Mouse (Mus musculus): ENCODE measurements at regions not wholly inside any gene's neighbourhood (a gene's known extent, or its start where the extent isn't known, plus 50 kb on each side); places are given as distances from the start of the nearest gene placed in this dataset.

DNA sequence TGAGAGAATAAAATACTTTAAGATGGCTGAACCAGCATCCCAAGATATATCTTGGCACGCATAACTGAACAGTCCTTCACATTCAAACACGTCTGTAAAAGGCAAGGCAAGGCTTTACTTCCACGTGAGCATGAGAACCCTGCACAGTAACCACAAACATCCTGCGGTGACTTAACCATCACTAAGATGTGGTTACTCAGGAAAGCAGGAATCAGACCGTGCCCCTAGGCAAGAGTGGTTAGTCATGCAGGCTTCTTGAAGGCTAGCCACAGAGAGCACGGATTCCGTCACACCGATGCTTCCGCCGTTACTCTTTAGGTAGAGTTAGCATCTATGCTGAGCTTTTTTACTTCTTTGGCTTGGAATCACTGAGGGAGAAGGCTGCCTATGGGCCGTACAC is 266.8 kb downstream of the Barhl2 start:
- DNase-seq (ENCODE audit: inconsistent ontology term), result no peak

DNA sequence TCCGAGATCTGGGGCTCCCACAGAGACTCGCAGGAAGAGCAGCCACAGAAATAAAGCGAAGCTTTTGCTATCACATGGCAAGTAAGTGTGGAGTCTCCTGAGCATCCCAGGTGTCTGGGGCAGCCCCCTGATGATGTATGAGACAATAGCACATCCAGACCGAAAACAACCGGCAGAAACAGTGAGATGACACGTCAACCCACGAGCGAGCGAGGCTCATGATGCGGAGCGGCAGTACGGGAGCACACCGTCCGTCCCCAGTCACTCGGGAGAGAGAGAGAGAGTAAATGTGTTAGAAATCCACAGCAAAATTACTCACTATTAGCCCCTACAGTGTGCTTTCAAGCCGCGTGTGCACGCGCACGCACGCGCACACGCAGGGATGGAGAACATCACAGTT is 276.2 kb downstream of the Barhl2 start:
- no peak for DNase-seq (ENCODE audit: inconsistent ontology term)

DNA sequence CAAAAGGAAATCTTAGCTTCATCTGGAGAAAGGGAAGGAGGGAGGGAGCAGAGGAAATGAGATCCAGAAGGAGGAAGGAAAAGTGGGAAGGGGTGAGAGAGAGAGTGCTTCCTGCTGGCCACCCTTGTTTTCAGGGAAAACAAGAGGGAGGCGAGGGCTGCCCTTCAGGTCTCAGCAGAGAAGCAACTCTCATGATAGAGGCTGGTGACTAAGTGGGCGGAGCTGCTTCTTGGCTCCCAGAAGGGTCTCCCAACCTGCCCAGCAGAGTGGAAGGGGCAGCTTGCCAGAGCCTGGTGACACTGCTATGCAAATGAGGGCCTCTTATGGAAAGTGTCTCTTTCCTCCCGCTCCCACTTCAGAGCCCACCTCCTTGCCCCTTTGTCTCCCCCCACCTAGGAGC is 285.8 kb downstream of the Barhl2 start:
- peak; percentile 63 for DNase-seq (ENCODE audit: inconsistent ontology term)

DNA sequence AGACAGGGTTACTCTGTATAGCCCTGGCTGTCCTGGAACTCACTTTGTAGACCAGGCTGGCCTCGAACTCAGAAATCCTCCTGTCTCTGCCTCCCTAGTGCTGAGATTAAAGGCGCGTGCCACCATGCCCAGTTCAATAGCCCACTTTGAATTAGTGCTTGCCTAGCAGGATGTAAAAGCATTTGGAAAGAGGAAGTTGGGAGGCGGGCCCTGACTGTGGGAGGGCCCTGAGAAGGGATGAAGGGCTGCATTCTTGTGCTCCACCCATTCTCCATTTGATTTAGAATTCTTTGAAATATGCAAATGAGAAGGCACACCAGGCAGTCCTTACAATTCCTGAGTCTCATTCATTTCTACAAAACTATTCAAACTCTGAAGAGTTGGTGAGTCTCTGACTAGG is 287.6 kb downstream of the Barhl2 start:
- no peak for DNase-seq (ENCODE audit: inconsistent ontology term)

DNA sequence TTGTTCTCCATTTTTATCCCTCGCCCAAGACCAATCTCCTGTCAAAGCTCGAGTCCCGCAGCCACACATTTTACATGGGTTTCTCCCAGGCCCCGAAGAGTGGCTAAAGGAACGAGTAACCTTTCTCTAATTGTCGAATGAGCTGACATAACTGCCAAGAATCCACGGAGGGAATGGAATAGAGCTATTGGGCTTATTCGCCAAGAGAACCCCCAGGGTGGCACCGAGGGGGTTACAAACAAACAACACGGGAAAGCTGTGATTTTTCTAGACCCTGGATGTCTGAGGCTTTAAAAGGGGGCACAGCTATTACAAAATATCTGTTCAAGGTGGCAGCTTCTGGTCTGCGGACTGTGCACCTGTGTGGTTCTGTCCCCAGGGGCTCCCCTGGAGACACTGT is 290.4 kb downstream of the Barhl2 start:
- DNase-seq (ENCODE audit: inconsistent ontology term), result no peak

DNA sequence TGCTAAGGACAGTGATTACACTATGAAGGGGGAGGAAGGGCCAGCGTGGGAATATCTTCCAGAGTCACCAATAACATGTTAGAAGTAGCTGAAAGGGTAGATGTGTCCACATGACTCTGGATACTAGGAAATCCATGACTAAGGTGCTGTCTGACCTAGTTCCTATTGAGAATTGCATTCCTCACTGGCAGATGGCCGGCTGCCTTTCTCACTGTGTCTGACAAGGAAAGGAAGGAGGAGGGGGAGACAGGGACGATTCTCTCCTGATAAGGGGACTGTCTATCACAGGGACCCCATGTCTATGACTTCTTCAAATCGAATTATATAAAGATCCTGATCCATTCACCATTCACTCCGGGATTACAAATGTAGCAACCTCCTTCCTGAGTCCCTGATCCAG is 289.9 kb downstream of the Zfp326 start:
- DNase-seq (ENCODE audit: inconsistent ontology term), result peak; percentile 46

DNA sequence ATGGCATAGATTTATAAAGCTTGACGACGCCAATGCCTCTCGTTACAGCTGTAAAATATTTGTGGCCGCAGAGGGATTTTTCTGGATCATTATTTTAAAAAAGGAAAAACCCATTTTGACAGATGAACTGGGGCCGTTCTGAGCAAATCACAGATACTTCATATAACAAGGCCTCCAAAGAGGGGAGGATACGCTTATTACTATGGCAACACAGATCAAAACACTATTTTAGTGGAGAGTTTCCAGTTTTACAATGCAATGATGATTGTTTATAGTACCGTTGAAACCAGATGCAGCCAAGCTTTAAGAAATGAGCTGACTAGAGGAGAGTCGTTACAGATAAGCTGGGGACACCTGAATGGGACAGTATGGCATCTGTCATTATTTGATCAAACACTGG is 287.8 kb downstream of the Zfp326 start:
- DNase-seq (ENCODE audit: inconsistent ontology term), result no peak

DNA sequence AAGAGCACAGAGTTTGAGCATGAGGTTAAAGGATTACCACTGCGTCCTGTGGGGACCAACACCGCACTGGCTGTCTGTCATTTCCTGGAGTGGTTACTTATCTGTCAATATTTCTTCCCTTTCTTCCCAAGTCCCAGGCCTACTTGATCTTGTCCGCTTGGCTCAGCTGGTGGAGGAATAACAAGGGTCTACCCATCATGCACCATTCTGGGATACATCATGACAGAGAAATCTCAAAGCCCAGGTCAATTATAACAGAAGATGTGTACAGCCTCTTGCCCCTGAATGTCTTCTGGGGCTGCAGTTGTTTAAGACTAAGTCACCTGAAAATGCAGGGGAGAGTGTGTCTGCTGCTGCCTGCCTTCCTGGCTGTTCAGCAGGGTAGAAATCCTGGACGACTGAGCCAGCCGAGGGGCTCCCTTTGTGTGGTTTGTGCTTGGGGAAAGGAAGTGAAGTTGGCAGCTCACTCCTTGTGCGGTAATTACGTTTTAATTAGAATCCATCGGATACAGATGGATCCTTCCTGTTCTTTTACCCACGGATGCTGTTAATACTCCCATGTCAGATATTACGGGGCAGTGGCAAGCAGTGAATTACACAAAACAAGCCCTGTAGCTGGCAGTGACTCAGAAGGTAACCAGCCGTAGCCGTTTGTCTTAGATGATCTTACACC is 286.8 kb downstream of the Zfp326 start:
- peak; percentile 58 for DNase-seq (ENCODE audit: inconsistent ontology term)

DNA sequence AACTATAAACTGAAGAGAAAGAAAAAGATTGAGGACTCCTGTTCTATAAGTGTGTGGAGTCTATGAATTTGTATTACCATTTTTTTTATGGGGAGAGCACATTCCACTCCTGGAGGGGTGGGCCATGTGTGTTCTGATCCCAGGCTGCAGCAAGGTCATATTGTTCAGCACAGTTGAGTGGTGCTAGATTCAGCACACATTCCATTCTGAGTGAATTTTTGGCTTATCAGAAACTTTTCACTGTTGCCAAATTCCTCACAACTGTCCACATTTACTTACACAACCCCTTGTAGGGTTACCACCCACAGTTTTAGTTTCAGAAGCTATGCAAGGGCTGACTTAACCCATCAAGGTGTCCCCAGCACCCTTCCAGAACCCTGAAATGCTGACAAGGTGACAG is 262.7 kb downstream of the Zfp326 start:
- DNase-seq (ENCODE audit: inconsistent ontology term), result no peak

DNA sequence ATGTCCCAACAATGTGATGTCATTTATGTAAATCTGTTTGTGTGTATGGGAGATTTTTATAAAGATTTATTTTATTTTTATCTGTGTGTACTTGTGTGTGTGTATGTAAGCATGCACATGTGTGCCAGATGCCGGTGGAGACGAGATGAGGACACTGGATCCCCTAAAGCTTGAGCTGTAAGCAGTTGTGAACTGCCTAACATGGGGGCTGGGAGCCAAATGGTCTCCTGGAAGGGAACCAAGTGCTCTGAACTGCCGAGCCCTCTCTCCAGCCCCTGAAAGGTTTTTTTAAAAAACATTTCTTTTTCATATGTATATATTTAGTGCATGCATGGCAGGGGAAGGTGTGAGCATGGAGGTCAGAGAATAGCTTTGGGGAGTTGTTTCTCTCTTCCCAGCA is 246.6 kb downstream of the Zfp326 start:
- no peak for DNase-seq (ENCODE audit: inconsistent ontology term)

DNA sequence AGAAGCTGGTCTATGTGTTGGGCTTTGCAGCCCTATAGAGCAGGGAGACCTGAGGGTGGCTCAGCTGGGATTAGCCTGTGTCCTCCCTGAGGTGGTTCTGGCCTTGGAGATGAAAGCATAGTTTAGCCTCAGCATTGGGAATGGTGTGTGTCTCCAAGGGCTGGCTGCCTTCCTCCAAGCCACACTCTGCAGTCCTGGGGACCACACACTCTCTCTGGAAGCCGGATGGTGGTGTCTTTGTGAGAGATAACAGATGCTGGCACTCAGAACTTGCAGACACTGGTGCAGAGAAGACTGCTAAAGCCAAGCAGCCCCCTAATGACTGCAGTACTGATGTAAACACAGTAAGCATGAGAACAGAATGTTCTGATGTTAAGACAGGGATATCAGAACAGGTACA is 243.2 kb downstream of the Zfp326 start:
- DNase-seq (ENCODE audit: inconsistent ontology term), result no peak

DNA sequence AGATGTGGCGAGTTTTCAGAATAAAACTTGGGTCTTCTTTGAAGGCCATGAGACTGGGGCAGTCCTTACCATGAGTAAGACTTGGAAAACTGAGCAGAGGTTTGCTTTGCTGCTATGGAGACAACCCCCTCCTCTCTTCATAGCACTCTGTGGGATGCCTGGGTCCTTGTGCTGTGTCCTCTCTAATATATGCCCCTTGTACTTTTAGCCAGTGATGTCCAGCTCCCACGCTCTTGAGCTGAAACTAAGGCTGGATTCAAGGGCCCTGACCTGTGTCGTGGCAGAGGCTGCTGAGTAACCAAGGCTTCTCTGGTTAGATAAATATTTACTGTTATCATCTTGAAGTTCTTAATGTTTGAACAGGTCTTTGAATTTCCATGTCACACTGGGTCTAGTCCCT is 236.8 kb downstream of the Zfp326 start:
- DNase-seq (ENCODE audit: inconsistent ontology term), result no peak

DNA sequence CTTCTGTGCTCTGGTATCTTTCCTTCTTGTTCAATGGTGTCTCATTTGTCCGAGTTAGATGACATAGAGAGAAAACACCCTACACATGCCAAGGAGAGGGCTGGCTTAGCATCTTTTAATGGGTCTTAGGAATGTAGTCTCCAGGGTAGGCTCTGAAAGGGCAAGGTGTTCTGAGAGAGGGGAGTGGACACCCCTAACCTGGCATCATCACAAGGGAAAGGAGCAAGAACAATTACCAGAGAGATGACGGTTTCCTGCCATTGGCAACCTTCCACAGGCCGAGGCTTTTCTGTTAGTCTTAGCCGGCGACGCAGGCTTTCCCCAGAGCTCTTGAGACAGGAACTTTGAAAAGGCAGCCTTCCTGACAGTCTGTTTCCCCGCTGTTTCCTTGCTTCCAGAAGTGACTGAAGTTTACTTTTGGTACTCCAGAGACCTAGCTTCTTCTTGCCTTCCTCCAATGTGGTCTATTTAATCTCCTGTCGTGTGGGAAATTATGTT is 232.2 kb downstream of the Zfp326 start:
- no peak for DNase-seq (ENCODE audit: inconsistent ontology term)

DNA sequence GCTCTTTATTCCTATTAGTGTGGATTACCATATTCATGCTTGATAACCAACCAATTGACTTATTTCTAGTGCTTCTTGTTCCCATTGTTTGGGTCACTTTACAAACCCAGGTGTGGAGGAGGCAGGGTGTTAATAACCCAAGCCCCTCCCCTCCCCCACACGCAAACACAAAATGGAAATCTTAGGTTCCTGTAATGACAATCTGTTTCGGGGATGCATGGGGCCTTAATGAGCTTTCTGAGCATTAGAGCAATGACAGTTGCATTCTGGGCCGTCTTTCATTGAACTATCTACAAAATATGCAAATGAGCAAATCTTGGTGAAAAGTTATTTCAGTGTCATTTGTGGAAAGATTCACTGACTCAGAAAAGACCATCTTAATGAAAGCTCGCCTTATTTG is 225.9 kb downstream of the Zfp326 start:
- no peak for DNase-seq (ENCODE audit: inconsistent ontology term)

DNA sequence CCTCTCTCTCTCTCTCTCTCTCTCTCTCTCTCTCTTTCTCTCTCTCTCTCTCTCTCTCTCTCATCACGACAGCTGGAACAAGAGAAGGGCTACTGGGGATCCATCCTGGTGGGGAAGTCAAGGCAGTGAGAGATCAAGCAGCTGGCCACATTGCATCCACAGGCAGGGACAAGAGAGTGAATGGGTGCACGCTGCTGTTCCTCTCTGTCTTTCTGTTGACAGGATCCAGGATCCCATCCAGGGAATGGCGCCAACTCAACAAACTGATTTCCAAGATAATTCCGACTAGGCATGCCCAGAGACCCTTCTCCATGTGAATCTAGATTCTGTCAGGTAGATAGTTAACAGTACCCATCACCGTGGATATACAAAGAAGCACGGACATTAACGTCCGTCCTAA is 222.5 kb downstream of the Zfp326 start:
- no peak for DNase-seq (ENCODE audit: inconsistent ontology term)

DNA sequence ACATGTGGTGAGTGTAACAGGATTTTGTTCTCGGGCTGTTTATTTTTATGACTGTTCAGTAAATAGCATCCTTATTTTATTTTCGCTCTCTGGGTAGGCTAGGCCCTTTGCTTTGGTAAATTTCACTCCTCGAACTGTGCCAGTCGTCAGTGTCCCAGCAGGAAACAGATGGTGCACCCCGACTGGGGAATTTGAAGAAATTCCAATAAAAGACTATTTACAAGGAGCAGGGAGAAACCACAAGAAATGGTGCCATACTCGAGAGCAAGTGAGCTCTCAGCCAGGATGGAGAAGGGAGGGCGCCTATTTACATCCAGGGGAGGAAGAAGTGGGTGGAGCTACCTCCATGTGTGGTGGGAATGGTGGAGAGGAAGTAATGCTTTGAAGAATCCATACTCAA is 213.0 kb downstream of the Zfp326 start:
- DNase-seq (ENCODE audit: inconsistent ontology term), result no peak

DNA sequence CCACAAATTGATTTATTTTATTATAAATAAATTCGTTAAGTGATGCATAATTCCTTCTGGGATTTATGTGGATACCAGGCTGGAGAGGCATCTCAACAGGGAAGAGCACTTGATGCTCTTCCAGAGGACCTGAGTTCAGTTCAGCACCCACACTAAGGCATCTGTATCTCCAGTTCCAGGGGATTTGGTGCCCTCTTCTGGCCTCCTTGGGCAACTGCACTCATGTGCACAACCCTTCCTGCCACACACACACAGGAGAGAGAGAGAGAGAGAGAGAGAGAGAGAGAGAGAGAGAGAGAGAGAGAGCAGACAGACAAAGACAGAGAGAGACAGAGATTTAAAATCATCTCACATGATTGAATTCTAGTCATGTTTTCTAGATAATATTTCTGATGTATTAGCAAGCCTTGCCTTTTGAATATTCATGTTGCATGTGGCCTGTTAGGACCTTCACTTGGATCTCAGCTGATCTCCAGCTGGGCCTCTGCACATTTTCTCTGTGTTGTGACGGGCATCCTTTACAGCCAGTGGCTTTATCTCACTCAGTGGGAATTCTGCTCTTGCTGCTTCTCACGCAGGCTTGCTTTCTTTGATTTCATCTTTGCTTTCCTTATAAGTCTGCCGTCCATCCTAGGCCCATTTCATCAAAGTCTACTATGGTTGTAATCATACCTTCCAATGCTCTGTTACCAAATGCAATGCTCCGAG is 212.3 kb downstream of the Zfp326 start:
- no peak for DNase-seq (ENCODE audit: inconsistent ontology term)

DNA sequence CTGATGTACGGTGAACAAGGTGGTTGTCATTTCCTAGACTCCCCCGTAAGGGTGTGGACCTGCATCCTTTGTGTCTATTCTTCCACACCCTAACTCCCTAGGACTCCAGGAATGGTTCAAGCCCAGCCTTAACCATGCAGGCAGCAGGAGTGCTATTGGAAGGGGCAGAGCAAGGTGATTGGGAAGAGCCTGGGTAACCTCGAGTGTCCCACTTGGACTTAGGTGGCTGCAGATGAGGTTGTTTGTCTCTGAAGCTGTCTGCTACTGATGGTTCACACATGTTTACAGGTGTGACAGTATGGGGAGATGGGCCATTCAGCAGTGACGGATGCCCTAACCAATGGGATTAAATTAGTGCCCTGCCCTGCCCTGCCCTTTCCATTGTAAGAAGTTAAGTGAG is 207.4 kb downstream of the Zfp326 start:
- no peak for DNase-seq (ENCODE audit: inconsistent ontology term)

DNA sequence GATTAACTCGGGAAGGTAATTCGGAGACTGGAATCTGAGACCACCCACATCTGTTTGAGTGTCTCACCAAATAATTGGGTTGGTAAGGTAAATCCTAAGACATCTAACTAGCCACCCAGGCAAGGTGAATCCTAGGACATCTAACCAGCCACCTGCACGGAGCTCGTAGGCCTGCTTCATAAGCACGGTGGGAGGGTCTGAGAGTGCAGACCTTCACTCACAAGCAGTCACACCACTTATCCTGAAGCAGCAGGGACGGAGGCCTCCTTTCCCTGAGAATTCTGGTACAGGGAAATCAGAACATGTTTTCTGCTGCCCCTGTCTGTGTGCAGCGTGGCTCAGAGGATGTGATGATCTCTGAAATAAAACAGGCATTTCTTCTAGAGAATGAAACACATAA is 206.5 kb downstream of the Zfp326 start:
- DNase-seq (ENCODE audit: inconsistent ontology term), result no peak

DNA sequence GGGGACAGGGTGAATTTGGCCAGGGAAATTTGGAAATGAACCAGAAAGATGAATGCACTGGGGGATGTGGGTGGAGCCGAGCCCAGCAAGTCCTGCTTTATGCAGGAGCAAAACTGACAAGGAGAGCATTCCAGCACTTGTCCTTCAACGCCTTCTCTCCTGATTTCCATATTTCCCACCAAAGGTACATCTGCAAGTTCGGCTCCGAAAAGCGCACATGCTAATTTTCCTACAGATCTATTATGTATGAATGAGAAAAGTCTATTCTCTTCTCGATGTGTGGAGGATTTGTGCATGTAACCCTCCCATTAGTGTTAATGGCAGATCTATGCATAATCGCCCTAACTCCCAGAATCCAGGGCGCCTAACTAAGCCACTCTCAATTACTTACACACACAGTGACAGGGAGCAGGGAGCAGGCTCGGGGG is 190.8 kb downstream of the Zfp326 start:
- DNase-seq (ENCODE audit: inconsistent ontology term), result no peak

DNA sequence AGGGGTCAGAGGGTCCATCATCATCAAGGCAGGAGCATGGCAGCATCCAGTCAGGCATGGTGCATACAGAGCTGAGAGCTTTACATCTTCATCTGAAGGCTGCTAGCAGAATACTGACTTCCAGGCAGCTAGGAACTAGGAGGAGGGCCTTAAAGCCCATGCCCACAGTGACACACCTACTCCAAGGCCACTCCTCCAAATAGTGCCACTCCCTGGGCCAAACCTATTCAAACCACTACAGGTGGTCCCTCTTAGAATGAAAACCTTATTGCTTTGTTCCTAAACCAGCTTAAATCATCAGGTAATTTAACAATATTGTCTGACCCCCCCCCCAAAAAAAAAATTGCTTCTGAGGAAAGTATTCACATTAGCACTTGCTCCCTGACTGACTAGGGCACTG is 190.3 kb downstream of the Zfp326 start:
- DNase-seq (ENCODE audit: inconsistent ontology term), result no peak

DNA sequence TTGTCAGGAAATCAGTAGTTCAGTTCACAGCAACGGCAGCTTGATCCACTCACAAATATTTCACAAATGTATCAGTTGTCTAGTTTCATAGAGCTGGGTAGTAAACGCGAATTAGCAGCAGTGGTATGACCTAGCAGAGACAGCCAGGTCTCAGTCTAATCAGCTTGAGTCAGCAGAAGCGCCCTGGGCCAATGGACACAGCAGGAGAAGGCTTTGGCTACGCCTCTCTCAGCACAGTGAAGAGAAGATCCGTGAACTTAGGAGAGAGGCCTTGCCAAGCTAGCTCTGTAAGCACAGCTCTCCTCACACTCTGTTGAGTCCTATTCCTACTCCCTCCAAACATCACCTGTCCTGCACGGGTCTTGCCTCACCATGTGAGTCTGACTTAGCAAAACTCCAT is 188.0 kb downstream of the Zfp326 start:
- no peak for DNase-seq (ENCODE audit: inconsistent ontology term)

DNA sequence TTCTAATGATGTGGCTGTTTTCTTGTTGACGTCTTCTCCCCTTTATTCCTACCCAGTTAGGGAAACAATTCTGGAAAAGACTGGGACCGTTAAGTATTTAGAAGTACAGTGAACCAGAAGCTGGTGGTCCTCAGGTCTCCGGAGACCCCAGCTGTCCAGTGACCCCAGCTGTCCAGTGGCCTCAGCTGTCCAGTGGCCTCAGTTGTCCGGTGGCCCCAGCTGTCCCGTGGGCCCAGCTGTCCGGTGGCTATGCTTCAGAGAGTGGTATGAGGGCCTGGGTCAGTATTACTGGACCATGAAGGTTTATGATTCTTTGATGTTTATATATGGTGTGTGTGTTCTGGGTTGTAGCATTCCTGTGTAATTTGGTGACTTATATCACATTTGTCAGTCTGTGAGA is 186.6 kb downstream of the Zfp326 start:
- no peak for DNase-seq (ENCODE audit: inconsistent ontology term)

DNA sequence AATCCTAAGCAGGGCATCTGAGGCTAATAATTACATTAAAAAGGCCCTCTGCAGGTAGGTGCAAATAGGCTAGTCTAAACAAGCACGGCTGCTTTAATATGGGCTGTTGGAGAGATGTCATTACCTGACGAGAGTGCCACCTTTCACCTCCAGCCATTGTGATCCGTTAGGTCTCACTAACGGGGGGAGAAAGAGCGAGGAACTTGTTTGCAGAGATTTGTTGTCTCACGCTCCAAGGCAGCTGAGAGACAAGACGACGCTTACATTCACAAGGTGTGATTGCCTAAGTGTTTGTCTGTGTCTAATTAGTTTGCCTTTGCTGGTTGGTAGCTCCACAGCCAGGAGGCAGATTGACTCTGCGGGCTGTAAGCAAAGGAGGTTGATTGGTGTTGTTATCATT is 180.3 kb downstream of the Zfp326 start:
- DNase-seq (ENCODE audit: inconsistent ontology term), result no peak

All from Muller cell, postnatal 12 days (primary cell).